In the genomic region with DNA sequence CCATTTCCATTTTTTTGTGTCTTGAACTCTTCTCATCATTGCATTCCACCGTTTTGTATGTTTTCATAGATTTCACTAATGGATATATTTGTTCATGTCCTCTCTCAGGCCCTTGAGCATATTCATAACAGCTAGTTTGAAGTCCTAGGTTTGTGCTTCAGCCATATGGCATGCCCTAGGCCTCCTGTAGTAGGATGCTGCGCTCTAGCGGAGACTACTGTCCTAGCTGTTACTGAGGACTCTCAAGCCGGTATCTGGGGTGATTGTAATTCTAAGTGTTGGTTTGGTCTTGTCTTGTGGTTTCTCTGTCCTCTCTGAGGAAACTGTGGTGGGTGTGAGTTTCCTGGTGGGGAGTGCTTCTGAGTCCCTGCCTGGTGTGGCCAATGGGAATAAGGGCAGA, we compare ENCODE assay signal across 10 mouse cellular contexts. TPM values are rescaled to one million over a fixed set of nuclear protein-coding genes. Genes with fewer than 3 reads are reported as not detected.
DNase-seq lines count a peak whose midpoint lies in the region; ATAC-seq and TF ChIP-seq lines count a peak whose summit lies in the region.
"Had no signal": no experiment of that assay in that cellular context is flagged by ENCODE, and none has a peak within 500 bp of the region (broad histone marks: within the 10 kb centered on the region; RNA-seq: fewer than 3 reads in every experiment).

No protein-coding gene starts in this region.

- H3K27me3 ChIP-seq in hindbrain, embryonic 10.5 days (ENCODE audit: insufficient read depth, poor library complexity, severe bottlenecking): no peaks in the 10 kb centered on the region
- H3K27me3 ChIP-seq in hindbrain, embryonic 12.5 days: no peaks in the 10 kb centered on the region
- H3K27me3 ChIP-seq in thymus, adult 2 months (ENCODE audit: control insufficient read depth, insufficient read depth, low read length): no peaks in the 10 kb centered on the region; the same call in 1 of the 2 replicates
- no peaks in the 10 kb centered on the region; the same call in 1 of the 2 replicates for H3K27me3 ChIP-seq in lung, embryonic 16.5 days (ENCODE audit: control insufficient read depth, insufficient read depth, low read depth, low read length)

- ATAC-seq in hindbrain, embryonic 12.5 days (ENCODE audit: low FRiP score): no peak
- ATAC-seq in lung, embryonic 16.5 days (ENCODE audit: low read depth): 0 out of 2 replicates have a peak, but pooled peaks have one; percentile 47
- no peak for ATAC-seq in erythroid progenitor cell, adult 5-6 weeks (replicated peaks; ENCODE audit: low FRiP score, poor library complexity, severe bottlenecking)

- peak; percentile 43 for DNase-seq in hindbrain, embryonic 10.5 days (ENCODE audit: low spot score)
- DNase-seq in thymus, adult 2 months: peak; percentile 35
- no peak for DNase-seq in thymus, adult 18-20 months
- DNase-seq in embryo, embryonic 11 days: peak; percentile 74
- peak; percentile 26 for DNase-seq in thymus, postnatal 25 days

- H3K27ac ChIP-seq in hindbrain, embryonic 10.5 days: no peak overlapping the region
- no peak overlapping the region for H3K27ac ChIP-seq in hindbrain, embryonic 12.5 days
- H3K27ac ChIP-seq in thymus, adult 2 months (ENCODE audit: control insufficient read depth, insufficient read depth, low read length): no peak overlapping the region
- no peak overlapping the region for H3K27ac ChIP-seq in lung, embryonic 16.5 days (ENCODE audit: low read length)

- TF ChIP-seq POLR2A in thymus, adult 2 months (IDR thresholded peaks at IDR 0.05; ENCODE audit: control insufficient read depth, extremely low read depth, insufficient read depth, low read length, poor library complexity): no peak

- H3K9ac ChIP-seq in hindbrain, embryonic 12.5 days: no peak overlapping the region
- no peak overlapping the region for H3K9ac ChIP-seq in lung, embryonic 16.5 days (ENCODE audit: low read length)

- no peak overlapping the region for H3K4me2 ChIP-seq in hindbrain, embryonic 12.5 days (replicated peaks)
- H3K4me2 ChIP-seq in lung, embryonic 16.5 days (ENCODE audit: low read depth, low read length): no peak overlapping the region

- TF ChIP-seq CTCF in thymus, adult 2 months (IDR thresholded peaks at IDR 0.05; ENCODE audit: borderline replicate concordance, control insufficient read depth, extremely low read depth, insufficient read depth, low read length, poor library complexity): no peak

- 36% methylated on average over 4 of the region's 4 CpGs for whole genome bisulfite sequencing in hindbrain, embryonic 10.5 days
- 33% methylated on average over 4 of the region's 4 CpGs for WGBS in hindbrain, embryonic 12.5 days
- 17% methylated on average over 4 of the region's 4 CpGs for WGBS in thymus, adult 2 months
- 25% methylated on average over 4 of the region's 4 CpGs for WGBS in lung, embryonic 16.5 days

- no peaks in the 10 kb centered on the region for H3K36me3 ChIP-seq in hindbrain, embryonic 10.5 days
- H3K36me3 ChIP-seq in hindbrain, embryonic 12.5 days: peaks cover 2% of the 10 kb centered on the region; the same call in 1 of the 2 replicates
- no peaks in the 10 kb centered on the region for H3K36me3 ChIP-seq in thymus, adult 2 months (ENCODE audit: control insufficient read depth, insufficient read depth, low read length)
- H3K36me3 ChIP-seq in lung, embryonic 16.5 days (ENCODE audit: control insufficient read depth, insufficient read depth, low read length): no peaks in the 10 kb centered on the region

- no peak overlapping the region for H3K4me3 ChIP-seq in hindbrain, embryonic 10.5 days
- H3K4me3 ChIP-seq in hindbrain, embryonic 12.5 days: no peak overlapping the region
- no peak overlapping the region for H3K4me3 ChIP-seq in thymus, adult 2 months (ENCODE audit: control insufficient read depth, insufficient read depth, low read length)
- H3K4me3 ChIP-seq in lung, embryonic 16.5 days (ENCODE audit: low read length): no peak overlapping the region

- 0 out of 2 replicates have a peak, but pooled peaks cover 4% of the 10 kb centered on the region for H3K4me1 ChIP-seq in hindbrain, embryonic 10.5 days (replicated peaks)
- no peaks in the 10 kb centered on the region for H3K4me1 ChIP-seq in hindbrain, embryonic 12.5 days
- H3K4me1 ChIP-seq in thymus, adult 2 months (replicated peaks; ENCODE audit: control insufficient read depth, insufficient read depth, low read length): no peaks in the 10 kb centered on the region
- H3K4me1 ChIP-seq in lung, embryonic 16.5 days (replicated peaks; ENCODE audit: control insufficient read depth, insufficient read depth, low read length): no peaks in the 10 kb centered on the region

- no peaks in the 10 kb centered on the region for H3K9me3 ChIP-seq in hindbrain, embryonic 10.5 days
- H3K9me3 ChIP-seq in hindbrain, embryonic 12.5 days (replicated peaks): no peaks in the 10 kb centered on the region
- H3K9me3 ChIP-seq in lung, embryonic 16.5 days (ENCODE audit: control insufficient read depth, low read length): no peaks in the 10 kb centered on the region

RNA-seq across cellular contexts. Expression of gene Gm47841, which starts 50.1 kb away (rescaled TPM):
- not detected in 2 replicates for polyA plus RNA-seq in hindbrain, embryonic 10.5 days (2016; fragmentation: Nextera tagmentation; extraction: Ambion mirVana)
- polyA plus RNA-seq in hindbrain, embryonic 12.5 days (2016; fragmentation: Nextera tagmentation; extraction: Ambion mirVana): not detected in 2 replicates
- polyA plus RNA-seq in thymus, adult 2 months (2012; rRNA removed): not detected in 2 replicates
- polyA plus RNA-seq in lung, embryonic 16.5 days (2015; fragmentation: Nextera tagmentation; extraction: Ambion mirVana): not detected in 2 replicates
- total RNA-seq in erythroid progenitor cell, adult 5-6 weeks (2015; ENCODE audit: low replicate concordance): not detected in 2 replicates
- not detected in 2 replicates for total RNA-seq in erythroid progenitor cell, adult 5-6 weeks (2017; ENCODE audit: low replicate concordance)
- total RNA-seq: neutrophil, adult 5-6 weeks had no signal
- polyA plus RNA-seq: intestine, embryonic 14.5 days had no signal

Comparison
In these comparisons a context has a peak if more than half of its experiments do, and no peak if none do; other contexts are left out.
1. DNase-seq: peak in hindbrain, embryonic 10.5 days (single experiment), thymus, adult 2 months (single experiment), embryo, embryonic 11 days (single experiment) and thymus, postnatal 25 days (single experiment); none in thymus, adult 18-20 months (0 of 2).